Mouse (Mus musculus) testis, postnatal 14 days (tissue): ENCODE measurements around the gene Nupl2.

Experiments
- DNase-seq: peaks from one replicate; pipeline ENCODE4 v3.0.0; 2021; ENCODE audit warnings: low spot score

Nupl2 gene

DNA sequence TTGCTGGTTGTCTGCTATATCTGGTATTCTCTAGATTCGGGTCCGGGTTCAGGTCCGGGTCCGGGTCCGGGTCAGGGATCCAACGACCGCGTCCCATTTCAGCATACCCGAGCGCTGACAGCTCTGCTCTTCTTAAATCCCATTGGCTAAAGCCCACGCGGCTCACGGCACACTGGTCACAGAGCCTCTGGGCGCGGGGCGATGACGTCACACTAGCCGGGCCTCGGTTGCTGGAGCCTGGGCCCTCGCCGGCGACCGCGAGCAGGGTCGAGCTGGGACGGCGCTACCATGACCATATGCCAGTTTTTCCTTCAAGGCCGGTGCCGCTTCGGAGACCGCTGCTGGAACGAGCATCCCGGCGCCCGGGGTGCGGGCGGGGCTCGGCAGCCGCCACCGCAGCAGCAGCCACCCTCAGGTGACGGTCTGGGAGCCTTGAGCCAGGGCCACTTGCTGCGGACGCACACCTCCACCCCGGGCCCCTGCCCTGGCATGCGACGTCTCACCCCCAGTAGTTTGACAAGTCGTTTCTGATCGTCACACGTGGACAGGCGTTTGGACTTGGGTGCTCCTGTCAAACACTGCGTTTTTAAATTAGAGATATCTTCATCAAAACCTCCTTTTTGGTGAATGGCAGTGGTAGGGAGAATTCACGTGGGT lies at the start of gene Nupl2:
Nupl2 (plus strand) TSS at position 175 of the 657 bp plus-strand sequence.
- DNase-seq, result peak; percentile 94

DNA sequence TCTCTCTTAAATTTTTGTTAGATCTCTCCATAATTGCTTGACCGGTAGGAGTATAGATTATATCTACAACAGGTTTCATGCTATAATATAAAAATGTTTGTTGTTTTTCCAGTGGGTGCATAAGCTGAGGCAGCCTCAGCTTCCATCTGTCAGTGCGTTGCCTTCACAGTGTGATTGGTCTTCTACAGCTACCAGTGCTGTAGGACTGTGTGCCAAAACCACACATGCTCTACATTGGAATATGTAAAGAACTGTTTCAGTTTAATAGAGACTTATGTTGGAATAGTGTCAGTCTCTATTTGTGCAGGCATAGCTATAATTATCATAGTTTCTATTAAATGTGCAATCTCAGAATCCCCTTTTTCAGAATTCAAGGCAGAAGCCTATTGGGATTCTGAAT lies 42.5 kb upstream of the Nupl2 start:
- no peak for DNase-seq

DNA sequence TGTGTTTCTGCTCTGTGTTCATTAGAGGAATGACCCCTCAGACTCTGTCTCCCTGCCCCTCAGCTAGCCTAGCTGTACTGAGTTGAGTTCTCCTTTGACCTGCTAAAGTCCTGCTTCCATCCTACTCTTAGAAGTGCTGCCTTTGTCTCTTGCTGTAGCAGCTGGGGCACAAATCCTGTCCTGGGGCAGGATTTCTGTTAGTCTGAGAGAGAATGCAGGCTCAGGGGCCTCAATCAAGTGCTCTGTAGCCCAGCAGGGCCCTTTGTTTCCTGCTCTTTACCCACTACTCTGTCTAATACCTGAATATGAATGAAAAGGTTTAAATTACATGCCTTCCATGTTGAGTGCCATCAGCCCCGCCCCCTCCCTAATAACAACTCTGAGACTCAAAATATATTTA lies 40.6 kb upstream of the Nupl2 start:
- no peak for DNase-seq

DNA sequence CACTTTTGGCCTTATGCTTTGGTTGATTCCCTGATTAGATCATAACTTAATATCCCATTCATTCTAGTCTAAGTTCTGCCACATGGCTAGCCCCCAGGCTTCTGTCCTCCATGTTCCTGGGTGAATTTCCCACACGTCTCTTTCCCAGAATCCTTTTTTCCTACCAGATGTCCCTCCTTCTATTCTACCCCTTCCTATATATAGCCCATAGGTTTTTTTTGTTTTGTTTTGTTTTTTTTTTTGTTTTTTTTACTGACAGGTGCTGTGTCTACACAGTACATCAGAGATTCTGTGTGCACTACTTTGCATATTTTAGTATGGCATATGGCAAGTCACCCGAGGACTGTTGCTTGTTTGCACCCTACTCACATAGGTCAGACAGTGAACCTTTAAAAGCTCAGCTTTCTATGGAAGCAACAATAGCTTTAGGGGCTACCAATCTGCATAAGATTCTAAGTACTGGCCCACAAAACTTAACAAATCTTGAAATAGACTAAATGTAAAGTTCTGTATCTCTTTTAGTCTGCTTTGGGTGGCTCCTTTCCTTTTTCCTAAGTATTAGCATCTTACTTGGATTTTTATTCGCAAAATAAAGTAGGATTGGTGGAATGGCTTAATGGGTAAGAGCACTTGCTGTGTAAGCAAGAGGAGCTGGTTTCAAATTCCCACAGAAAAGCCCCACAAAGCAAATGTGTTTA lies 40.0 kb upstream of the Nupl2 start:
- no peak for DNase-seq

DNA sequence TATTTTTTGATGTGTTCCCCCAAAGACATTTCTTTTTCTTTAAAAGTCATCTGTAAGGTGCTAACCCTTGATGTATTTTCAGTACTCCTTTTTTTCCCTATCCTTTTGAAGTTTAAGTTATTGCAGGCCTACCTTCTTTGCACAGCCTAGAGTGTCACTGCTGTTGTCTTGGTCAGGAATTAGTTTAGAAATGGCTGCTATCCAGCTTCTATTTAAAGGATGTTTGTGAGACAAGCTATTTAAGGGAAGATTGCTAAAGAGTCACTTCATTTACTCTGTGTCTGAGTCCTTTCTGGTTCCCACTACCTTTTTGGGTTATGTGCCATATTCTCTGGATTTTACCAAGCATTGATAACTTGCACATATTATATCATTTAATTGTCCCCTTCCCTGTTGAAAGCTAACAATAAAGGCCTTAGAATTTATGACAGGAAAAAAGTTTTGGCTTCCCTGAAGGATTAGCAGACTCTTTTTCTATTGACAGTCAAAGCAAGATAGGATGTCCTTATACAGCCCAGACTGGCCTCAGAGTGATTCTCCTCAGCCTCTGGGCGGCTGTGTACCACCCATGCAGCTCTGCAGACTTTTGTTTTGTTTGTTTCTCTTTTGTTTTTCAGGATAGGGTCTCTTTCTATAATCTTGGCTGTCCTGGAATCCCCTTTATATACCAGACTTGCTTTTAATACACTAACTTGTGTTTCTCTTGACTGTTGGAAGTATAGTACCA lies 38.7 kb upstream of the Nupl2 start:
- DNase-seq, result no peak

DNA sequence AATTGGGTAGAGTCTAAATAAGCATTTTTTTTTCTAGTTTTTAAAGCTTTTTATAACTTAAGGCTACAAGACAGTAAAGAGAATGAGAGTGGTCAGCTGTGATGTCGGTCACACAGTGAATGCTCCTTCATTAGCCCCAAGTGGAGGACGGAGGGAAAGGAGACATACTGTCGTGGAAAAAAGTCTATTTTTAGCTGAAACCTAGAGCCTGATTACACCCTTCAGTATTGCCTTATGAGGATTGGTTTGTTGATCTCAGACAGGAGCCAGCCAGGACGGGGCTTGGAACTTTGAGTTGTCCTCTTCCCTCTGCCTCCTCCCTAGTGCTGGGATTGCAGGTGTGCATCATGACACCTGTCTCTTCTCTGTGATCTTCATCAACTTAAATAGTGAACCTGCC lies 37.8 kb upstream of the Nupl2 start:
- no peak for DNase-seq

DNA sequence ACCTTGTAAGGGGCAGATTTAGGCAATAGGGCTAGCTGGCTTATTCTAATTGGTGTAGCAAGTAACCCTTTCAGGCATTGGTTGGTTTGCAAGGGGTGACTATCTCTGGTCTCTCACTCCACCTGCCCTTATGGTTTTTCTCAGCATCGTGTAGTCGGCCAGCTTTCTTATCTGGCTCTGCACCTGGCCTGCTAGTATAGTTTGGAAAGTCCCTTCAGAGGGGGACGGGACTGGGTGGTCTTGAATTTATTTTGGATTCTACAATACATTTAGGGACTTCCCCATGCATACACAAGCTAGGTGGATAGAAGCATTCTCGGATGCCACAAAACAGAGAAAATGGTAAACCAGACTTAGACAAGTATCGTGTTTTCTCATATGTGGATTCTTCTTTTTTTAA lies 17.8 kb upstream of the Nupl2 start:
- DNase-seq, result no peak

DNA sequence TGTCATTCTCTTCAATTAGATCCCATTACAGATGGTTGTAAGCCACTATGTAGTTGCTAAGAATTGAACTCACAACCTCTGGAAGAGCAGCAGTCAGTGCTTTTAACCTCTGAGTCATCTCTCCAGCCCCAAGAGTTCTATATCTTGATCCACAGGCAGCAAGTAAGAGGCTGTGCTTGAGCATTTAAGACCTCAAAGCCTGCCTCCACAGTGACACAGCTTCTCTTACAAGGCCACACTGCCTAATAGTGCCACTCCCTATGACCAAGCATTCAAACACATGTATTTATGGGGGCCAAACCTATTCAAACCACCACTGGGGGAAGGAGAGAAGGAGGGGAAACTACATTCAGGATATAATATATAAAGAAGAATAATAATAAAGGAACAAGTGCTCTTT lies 12.6 kb upstream of the Nupl2 start:
- no peak for DNase-seq

DNA sequence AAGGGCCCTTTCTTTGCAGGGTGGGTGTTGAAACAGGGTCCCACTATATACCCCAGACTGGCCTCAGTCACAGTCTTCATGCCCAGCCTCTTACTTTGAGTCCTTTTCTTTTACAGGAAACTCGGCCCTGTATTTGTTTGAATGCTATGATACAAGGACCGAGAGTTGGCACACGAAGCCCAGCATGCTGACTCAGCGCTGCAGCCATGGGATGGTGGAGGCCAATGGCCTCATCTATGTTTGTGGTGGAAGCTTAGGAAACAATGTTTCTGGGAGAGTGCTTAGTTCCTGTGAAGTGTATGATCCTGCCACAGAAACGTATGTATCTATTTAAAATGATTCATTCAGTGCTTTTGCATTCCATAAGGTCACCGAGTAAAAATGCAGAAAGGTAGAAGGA lies 8.0 kb upstream of the Nupl2 start:
- DNase-seq, result no peak

DNA sequence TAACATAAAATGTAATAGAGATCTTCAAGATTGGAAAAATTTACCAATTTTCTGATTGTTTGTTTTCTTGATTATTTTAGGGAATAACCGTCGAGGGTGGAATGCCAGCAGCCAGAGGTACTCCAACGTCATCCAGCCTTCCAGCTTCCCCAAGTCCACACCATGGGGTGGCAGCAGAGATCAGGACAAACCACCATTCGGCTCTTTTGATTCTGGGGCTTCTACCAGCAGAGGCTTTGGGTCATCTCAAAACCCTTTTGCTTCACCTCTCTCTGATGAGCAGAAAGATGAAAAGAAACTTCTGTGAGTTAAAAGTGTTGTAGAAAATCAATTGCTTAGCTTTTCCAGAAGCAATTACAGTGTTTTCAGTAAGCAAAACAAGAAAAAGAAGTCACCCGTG lies 2.5 kb downstream of the Nupl2 start:
- DNase-seq, result no peak

DNA sequence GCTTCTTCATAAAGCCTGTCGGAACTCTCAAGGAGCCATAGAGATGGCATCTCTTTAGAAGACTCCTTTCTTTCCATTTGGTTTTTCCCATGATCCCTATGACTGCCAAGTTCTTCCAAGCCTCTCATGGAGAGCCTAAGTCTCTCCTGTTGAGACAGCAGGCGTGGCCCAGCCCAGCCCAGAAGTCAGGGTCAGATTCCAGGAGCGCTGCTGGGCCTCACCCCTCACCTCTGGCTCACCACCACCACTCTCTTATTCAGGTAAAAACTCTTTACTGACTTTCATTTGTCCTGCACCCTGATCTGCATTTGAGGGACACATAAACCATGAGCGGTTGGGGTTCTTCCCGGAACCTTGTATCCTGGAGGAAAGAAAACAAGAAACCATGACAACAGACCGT lies 5.1 kb downstream of the Nupl2 start:
- DNase-seq, result no peak

DNA sequence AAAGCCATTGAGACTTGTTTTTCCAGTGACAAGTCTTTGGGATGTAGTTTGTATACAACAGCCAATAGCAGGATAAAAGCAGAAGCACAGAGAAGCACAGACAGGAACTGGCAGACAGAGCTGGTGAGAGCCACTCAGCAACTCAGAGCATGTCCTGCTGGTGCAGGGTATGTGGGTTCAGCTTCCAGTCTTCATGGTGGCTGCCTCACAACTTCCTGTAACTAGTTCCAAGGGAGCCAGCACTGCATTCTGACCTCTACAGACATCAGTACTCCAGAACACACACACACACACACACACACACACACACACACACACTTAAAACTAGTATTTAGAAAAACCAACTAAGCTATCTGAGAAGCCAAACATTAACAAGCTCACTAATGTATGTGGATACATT lies 7.3 kb downstream of the Nupl2 start:
- no peak for DNase-seq

DNA sequence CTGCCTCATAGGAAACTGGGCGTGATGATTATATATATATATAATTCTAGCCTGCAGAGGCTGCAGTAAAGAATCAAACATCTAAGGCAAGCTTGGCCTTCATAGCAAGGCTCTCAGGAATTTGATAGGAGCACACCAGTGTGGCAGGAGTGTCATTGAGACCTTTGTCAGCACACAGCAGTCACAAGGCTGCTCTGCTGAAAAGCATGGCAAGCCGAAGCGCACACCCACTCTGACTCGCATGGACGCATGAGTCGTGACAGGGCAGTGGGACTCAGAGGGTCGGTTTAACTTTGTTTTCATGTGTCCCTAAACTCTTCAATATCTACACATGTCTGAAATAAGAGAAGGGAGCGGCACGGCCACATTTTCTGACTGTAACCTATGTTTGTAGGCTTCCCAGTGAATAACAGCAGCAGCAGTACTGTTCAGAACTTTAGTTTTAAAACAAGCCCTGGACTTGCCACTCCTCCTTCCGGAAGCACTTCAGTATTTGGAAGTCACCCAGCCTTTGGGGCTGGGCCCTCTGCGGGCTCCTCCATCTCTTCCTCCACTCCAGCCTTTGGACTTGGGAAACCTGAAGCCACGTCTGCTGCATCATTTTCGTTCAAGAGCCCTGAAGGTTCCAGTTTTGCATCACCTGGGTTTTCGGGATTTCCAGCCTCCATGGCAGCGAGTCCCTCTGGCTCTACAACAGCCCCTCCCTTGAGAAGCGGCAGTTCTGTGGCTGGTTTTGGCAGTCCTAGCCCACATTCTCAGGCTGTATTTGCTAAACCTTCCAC lies 16.9 kb downstream of the Nupl2 start:
- DNase-seq, result no peak

DNA sequence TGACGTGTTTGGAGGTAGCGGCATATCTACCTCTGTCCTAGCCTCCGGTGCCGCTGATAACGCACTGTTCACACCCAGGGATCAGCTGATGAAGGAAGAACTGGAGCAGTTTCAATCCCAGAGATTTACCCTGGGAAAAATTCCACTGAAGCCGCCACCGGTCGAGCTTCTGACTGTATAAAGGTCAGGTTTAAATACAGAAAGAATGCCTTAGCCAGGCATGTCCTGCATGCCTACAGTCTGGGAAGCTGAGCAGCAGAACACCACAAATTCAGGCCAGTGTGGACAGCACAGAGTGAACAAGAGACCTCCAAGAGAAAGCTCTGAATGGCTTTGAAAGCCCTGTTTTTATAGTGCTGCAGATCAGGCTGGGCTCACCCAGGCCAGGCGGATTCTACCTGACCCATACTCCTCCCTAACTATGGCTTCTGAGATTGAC lies 17.6 kb downstream of the Nupl2 start:
- no peak for DNase-seq

DNA sequence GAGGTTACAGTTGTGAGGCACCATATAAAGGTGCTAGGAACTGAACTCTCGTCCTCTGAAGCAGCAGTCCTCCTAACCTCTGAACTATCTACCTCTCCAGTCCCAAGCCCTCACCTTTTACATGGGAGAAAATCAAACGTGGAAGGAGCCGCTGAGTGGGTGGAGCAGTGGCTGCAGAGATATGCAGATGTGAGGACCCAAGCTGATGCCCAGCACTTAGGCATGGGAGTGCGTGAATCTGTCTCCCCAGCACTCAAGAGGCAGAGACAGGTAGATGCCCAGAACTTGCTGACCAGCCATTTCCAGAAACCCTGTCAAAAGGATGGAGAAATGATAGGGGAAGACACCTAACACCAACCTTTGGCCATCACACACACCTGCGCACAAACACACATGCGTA lies 18.3 kb downstream of the Nupl2 start:
- DNase-seq, result no peak

DNA sequence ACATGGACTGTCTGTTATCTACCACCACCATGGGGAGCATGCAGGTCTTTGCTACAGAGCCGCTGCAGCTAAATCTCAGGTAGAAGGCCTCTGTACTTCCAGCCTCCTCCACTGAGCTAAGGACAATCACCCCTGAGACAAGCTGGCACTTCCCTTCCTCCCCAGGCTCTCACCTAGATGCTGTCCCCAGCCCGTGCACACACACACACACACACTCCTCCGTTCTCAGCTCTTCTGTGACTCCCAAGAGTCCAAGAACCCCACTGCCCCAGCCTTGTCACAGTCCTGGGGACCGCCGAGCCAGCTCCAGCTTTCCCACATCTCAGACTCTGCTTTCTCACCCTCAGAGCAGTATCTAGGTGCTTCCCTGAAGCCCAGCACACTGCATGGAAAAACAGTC lies 19.2 kb downstream of the Nupl2 start:
- no peak for DNase-seq

DNA sequence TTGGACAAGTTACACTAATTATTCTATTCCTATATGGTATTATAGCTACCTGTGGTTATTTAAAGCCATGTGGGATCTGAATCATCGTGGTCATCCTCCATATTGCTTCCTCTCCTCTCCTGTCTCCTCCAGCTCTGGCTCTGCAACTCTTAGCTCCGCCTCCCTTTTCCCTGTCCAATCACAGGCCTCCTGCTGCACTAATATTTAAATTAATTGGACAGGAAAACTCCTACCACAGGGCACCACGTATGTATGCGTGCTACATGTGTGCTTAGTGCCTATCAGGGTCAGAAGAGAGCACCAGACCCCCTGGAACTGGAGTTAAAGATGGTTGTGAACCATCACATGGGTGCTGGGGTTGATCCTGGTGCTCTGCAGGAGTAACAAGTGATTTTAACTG lies 23.7 kb downstream of the Nupl2 start:
- DNase-seq, result no peak

DNA sequence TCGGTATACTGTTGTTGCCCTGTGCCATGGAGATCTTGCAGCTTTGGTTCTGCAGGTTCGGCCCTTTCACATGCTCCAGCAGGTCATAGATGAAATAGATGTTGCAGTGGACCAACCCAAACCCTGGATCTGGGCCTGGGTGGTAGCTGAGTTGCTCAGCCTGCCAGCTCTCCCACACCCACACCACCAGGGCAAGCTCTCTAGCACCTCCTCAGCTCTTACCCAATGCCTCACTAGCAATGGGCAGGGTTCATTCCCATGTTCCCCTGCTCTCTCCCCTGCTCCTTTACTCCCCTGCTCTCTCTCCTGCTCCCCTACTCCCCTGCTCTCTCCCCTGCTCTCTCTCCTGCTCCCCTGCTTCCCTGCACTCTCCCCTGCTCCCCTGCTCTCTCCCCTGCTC lies 27.1 kb downstream of the Nupl2 start:
- DNase-seq, result no peak

DNA sequence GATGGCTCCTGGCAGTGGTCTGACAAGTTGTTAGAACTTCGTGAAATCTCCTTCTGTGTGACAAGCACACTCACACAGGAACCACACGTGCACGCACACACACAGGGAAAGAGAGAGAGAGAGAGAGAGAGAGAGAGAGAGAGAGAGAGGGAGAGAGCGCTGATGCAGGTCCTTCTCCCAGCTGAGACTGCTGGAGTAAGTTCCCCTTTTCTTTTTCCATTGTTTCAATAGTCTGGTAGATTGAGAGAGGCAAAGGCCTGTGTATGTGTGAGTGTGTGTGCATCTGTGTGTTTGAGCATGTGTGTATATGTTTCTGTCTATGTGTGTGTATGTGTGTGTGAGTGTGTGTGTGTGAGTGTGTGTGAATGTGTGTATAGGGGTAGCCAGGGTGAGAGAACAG lies 36.2 kb downstream of the Nupl2 start:
- DNase-seq, result no peak

DNA sequence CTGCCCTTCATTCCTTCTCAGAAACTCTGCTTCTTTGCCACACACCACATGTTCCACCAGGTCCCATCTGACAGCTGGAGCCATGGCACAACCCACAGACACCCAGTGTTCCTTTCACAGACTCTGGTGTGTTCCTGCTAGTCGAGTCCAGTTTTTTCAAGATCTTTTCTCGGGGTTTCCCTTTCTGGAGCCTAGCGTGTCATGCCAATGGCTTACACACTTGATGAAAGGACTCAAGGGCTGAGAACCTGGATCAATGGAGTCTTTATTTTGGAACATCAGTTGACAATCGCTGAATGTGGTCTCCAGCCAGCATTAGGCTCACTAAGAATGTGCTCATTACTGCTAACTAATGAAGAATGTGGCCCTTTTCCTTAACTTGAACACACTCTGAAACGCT lies 37.7 kb downstream of the Nupl2 start:
- DNase-seq, result no peak

DNA sequence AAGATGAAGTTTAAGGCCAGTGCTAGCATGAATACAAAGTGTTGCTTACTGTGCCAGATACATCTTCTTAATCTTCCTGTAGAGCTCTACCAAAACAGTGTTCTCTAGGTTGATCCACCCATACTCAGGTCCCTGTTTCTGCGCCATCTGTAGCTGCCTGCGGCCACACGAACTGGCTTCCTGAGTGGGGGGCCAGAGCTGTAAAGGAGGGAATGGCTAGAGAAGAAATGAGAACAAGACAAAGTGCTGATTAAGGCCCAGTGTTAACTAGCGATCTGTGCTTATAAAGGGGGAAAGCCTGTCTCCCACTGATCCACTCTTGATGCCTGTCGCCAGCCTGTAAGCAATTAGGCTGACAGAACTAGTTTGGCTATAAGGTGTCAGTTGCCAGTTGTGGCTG lies 38.5 kb downstream of the Nupl2 start:
- no peak for DNase-seq

DNA sequence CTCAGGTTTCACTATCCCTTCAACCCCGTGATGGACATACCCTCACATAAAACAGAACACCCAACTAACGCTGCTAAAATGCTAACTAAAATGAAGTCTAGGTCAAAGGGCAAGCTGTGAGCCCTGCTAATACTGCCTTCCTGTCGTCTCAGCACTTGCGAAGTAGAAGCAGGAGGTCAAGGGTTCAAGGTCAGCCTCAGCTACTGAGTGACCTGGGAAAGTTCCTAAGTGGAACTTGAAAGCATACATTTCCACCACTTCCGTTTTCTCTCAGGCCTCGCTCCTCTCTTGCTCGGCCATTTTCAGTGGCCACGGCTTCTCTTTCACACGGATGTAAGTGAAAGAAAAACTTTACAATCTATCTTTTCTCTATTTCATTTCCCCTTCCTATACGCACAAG lies 43.2 kb downstream of the Nupl2 start:
- DNase-seq, result no peak

DNA sequence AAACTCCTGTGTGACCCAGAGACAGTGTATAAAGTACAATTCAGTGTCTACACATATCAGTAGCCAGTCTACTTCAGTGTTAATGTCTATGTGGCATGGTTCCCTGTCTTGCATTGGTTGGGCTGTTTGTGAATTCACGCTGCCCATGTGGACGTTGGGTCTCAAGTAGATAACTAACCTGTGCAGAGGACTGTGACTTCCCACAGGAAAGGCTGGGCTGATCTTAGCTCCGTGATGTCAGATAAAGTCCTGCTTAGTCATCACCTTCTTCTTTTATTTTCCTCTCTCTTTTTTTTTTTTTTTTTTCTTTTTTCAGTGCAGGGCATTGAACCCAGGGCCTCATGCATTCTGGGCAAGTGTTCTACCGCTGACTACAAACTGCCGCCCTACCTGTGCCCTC lies 43.7 kb downstream of the Nupl2 start:
- no peak for DNase-seq
